Mouse (Mus musculus) bone marrow macrophage, adult 2 months (primary cell): ENCODE measurements around the gene Esr1. TPM values are rescaled to one million over a fixed set of nuclear protein-coding genes. Genes with fewer than 3 reads are reported as not detected.

Source experiments
- H3K27ac ChIP-seq: 2 replicates; pipeline ENCODE4 v1.5.1; 2012; ENCODE audit warnings: low read depth, low read length; ENCODE audit not compliant: insufficient read depth
- H3K4me1 ChIP-seq: 2 replicates; pipeline ENCODE4 v1.6.1; 2012; ENCODE audit warnings: low read length; ENCODE audit not compliant: control insufficient read depth, insufficient read depth
- H3K4me3 ChIP-seq: 2 replicates; pipeline ENCODE4 v1.5.1; 2012; ENCODE audit warnings: mild to moderate bottlenecking, low read length, moderate library complexity; ENCODE audit not compliant: insufficient read depth
- CTCF ChIP-seq: IDR thresholded peaks from 2 replicates; pipeline ENCODE4 v1.5.1; 2012; ENCODE audit warnings: low read depth, mild to moderate bottlenecking, low read length, moderate library complexity
- POLR2A ChIP-seq: IDR thresholded peaks from 2 replicates; pipeline ENCODE4 v1.6.1; 2012; ENCODE audit warnings: mild to moderate bottlenecking, low read depth, low read length, borderline replicate concordance
- polyA plus RNA-seq: library from polyadenylated mRNA; stranded (reverse); fragments of >200 nt; gene quantifications from 2 replicates; pipeline ENCODE4 v1.2.4, GENCODE M21; 2012; ENCODE audit not compliant: missing spikeins, insufficient read depth, insufficient read length

Esr1 gene
- polyA plus RNA-seq, 1 experiment, result 5.6 TPM

DNA sequence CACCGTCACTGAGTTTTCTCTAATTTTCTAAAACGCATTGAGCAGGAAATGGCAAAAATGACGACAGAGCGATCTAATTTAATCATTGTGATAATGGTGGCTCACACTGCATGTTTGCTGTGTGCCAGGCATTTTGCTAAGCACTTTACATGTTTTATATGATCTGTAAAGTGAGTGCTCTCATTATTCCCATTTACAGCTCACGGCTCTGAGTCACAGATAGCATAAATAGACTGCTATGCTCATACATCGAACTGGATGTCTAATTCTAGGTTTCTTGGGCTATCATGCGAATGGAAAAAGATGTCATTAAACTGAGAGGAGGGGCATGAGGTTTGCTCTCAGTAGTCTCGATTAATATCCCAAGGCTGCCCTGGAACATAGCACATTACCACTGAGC, 274.6 kb downstream of the Esr1 start:
- H3K27ac ChIP-seq, result no peak overlapping the region
- H3K4me3 ChIP-seq, result no peak overlapping the region
- peaks cover 6% of the 10 kb centered on the region for H3K4me1 ChIP-seq
- TF ChIP-seq POLR2A, result no peak
- no peak for TF ChIP-seq CTCF

- no peak overlapping the region for H3K27ac ChIP-seq
- H3K4me1 ChIP-seq, result no peaks in the 10 kb centered on the region
- H3K4me3 ChIP-seq, result no peak overlapping the region
Measured at GRCm38 (mm10) chr10:4893475-4893874, 282.1 kb downstream of the Esr1 start.

GRCm38 (mm10) chr10:4897789-4898188, 286.4 kb downstream of the Esr1 start:
- Histone ChIP-seq H3K4me1 (no peaks in the 10 kb centered on the region), H3K4me3 (no peak overlapping the region), H3K27ac (no peak overlapping the region)
- TF ChIP-seq CTCF (no peak), POLR2A (no peak)

More at GRCm38 (mm10) chr10:4893475-4893874, 282.1 kb downstream of the Esr1 start:
- TF ChIP-seq POLR2A (no peak), CTCF (no peak)

GRCm38 (mm10) chr10:4900324-4900723, 288.9 kb downstream of the Esr1 start:
- no peak for TF ChIP-seq CTCF
- TF ChIP-seq POLR2A, result no peak
- Histone ChIP-seq H3K4me3 (no peak overlapping the region), H3K27ac (no peak overlapping the region), H3K4me1 (no peaks in the 10 kb centered on the region)

DNA sequence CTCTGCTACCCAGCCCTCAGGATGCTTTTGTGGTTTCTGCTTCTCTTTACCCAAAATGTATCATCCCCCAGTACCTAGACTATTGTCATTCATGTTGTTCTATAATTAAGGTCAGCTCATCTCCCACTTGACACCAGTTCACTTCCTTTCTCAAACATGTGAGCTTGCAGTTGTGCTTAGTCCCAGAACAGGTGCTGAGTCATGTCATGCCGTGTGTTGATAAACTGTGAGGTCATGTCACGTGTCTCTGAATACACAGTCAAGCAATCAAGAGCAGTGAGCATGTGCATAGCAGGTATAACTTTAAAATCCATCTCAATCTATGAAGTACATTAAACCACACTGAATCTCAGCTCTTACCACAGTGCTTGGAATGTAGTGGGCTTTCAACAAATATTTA, 297.9 kb downstream of the Esr1 start:
- Histone ChIP-seq H3K4me3 (no peak overlapping the region), H3K27ac (no peak overlapping the region), H3K4me1 (peaks cover 5% of the 10 kb centered on the region; the same call in 1 of the 2 replicates)
- TF ChIP-seq POLR2A, result no peak
- no peak for TF ChIP-seq CTCF

GRCm38 (mm10) chr10:4910451-4910850, 299.1 kb downstream of the Esr1 start:
- Histone ChIP-seq H3K4me1 (peaks cover 5% of the 10 kb centered on the region; the same call in 1 of the 2 replicates), H3K27ac (no peak overlapping the region)
- no peak for TF ChIP-seq POLR2A
- TF ChIP-seq CTCF, result no peak

GRCm38 (mm10) chr10:4919046-4919445, 307.7 kb downstream of the Esr1 start:
- Histone ChIP-seq H3K4me1 (no peaks in the 10 kb centered on the region), H3K4me3 (no peak overlapping the region), H3K27ac (no peak overlapping the region)
- TF ChIP-seq POLR2A, result no peak
- no peak for TF ChIP-seq CTCF

More at GRCm38 (mm10) chr10:4910451-4910850, 299.1 kb downstream of the Esr1 start:
- H3K4me3 ChIP-seq, result no peak overlapping the region

- Histone ChIP-seq H3K27ac (no peak overlapping the region), H3K4me3 (no peak overlapping the region), H3K4me1 (no peaks in the 10 kb centered on the region)
- TF ChIP-seq POLR2A (no peak), CTCF (no peak)
Measured at GRCm38 (mm10) chr10:4923616-4924015, 312.2 kb downstream of the Esr1 start.

GRCm38 (mm10) chr10:4924391-4924790, 313.0 kb downstream of the Esr1 start:
- Histone ChIP-seq H3K27ac (no peak overlapping the region), H3K4me3 (no peak overlapping the region), H3K4me1 (no peaks in the 10 kb centered on the region)
- TF ChIP-seq CTCF, result no peak
- TF ChIP-seq POLR2A, result no peak

DNA sequence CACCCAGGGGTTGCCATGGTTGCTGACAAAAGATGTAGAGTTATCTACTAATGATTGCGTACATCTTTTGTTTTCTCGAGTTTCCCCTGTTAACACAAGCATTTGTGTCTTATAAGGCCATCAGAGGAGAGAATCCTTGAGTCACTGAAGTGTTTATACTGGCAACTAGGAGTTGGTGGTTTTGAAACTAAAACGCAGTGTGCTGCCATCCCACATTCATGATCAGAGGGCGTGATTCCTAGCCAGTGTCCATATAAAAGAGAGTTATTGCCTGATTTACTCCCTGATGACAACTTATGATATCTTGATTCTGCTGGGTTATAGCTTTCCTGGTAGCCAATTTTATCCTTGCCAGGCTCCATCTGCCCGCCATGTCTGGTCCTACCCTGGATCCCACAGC, 331.8 kb downstream of the Esr1 start:
- TF ChIP-seq CTCF, result no peak
- no peak for TF ChIP-seq POLR2A
- Histone ChIP-seq H3K4me3 (no peak overlapping the region), H3K4me1 (no peaks in the 10 kb centered on the region), H3K27ac (no peak overlapping the region)

GRCm38 (mm10) chr10:4944725-4945124, 333.3 kb downstream of the Esr1 start:
- H3K27ac ChIP-seq, result no peak overlapping the region
- H3K4me1 ChIP-seq, result no peaks in the 10 kb centered on the region
- TF ChIP-seq CTCF (no peak), POLR2A (no peak)
- H3K4me3 ChIP-seq, result no peak overlapping the region
